Mouse (Mus musculus) thymus, adult 2 months (tissue): ENCODE results near the gene Stx8. TPM values are rescaled to one million over a fixed set of nuclear protein-coding genes. Genes with fewer than 3 reads are reported as not detected.

ENCODE experiments used
- DNase-seq: peaks from one replicate; pipeline ENCODE4 v3.0.0; 2021
- H3K27ac ChIP-seq: fragments of 200-500 bp; 2 replicates; pipeline ENCODE4 v1.5.1; 2012; ENCODE audit warnings: low read length, control low read depth; ENCODE audit not compliant: control insufficient read depth, insufficient read depth
- H3K27me3 ChIP-seq: fragments of 200-500 bp; 2 replicates; pipeline ENCODE4 v1.6.1; 2012; ENCODE audit warnings: mild to moderate bottlenecking, low read length, moderate library complexity, mixed read lengths; ENCODE audit not compliant: control insufficient read depth, insufficient read depth
- H3K36me3 ChIP-seq: fragments of 200-500 bp; 2 replicates; pipeline ENCODE4 v1.6.1; 2012; ENCODE audit warnings: mild to moderate bottlenecking, low read length, moderate library complexity; ENCODE audit not compliant: control insufficient read depth, insufficient read depth
- H3K4me1 ChIP-seq: fragments of 200-500 bp; replicated peaks from 2 replicates; pipeline ENCODE4 v1.6.1; 2012; ENCODE audit warnings: low read length; ENCODE audit not compliant: control insufficient read depth, insufficient read depth
- H3K4me3 ChIP-seq: fragments of 200-500 bp; 2 replicates; pipeline ENCODE4 v1.5.1; 2012; ENCODE audit warnings: mild to moderate bottlenecking, low read length, control low read depth, moderate library complexity; ENCODE audit not compliant: control insufficient read depth, insufficient read depth
- CTCF ChIP-seq: fragments of 200-500 bp; IDR thresholded peaks from 2 replicates; pipeline ENCODE4 v1.5.1; 2012; ENCODE audit warnings: mild to moderate bottlenecking, control low read depth, low read length, moderate library complexity, borderline replicate concordance; ENCODE audit not compliant: control insufficient read depth, poor library complexity, insufficient read depth; ENCODE audit errors: extremely low read depth
- POLR2A ChIP-seq: fragments of 200-500 bp; IDR thresholded peaks from 2 replicates; pipeline ENCODE4 v1.6.1; 2012; ENCODE audit warnings: mild to moderate bottlenecking, low read length, control low read depth, moderate library complexity; ENCODE audit not compliant: control insufficient read depth, poor library complexity, insufficient read depth; ENCODE audit errors: extremely low read depth
- WGBS: fragments of 180-500 bp; shearing (Covaris S2); methylation state at CpG from one replicate; pipeline ENCODE4 v1.1.7; 2018; 5-methylcytosine and 5-hydroxymethylcytosine counted together
- polyA plus RNA-seq: library from polyadenylated mRNA; depleted of rRNA; stranded (reverse); fragments of >200 nt; gene quantifications from 2 replicates; pipeline ENCODE4 v1.2.3, GENCODE M21; 2012

Stx8 gene
- polyA plus RNA-seq, 1 experiment, result 8.2 TPM

DNA sequence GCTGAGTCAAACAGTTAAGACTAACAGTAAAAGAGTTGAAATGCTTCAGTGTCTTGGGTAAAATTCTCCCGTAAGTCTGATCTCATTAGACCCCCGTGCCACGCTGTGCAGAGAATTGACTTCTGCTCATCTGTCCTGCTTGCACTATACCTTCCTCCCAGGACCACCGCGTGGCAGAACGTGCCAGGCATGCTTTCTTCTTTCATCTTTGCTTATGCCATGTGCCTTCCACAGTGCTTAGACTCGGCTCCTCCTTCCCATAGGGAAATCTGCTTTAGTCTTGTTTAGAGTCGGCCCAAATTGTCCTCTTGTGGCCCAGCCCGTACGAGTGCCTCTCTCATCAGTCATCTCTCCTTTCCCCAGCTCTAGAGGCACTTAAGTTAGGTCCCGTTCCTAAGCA lies 1.8 kb downstream of the Stx8 start:
- 89% methylated on average over 11 of the region's 11 CpGs for WGBS
- peaks cover 3% of the 10 kb centered on the region; the same call in 1 of the 2 replicates for H3K36me3 ChIP-seq
- no peak for DNase-seq
- peaks cover 7% of the 10 kb centered on the region; the same call in 1 of the 2 replicates for H3K4me1 ChIP-seq
- no peak overlapping the region for H3K27ac ChIP-seq
- TF ChIP-seq POLR2A, result no peak
- no peak for TF ChIP-seq CTCF
- H3K4me3 ChIP-seq, result no peak overlapping the region
- H3K27me3 ChIP-seq, result no peaks in the 10 kb centered on the region

DNA sequence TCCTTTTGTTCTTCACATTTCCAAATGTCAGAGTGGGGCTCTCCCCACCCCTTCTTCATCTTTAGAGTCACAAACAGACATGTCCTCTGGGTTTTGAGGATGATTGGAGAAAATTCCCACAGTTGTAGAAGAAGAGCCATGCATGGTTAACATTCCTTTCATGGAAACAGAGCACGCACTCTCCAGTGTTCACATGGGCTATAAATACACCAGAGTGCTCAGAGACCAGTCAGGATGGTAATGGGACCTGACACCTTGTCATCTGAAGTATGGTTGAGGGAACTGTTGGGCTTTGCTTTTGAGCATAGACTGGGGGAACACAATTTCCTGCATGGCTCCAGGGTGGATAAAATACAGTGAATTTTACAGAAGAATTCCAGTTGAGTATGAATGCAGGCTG lies 6.6 kb downstream of the Stx8 start:
- no peak for DNase-seq
- WGBS, result 100% methylated on average over 1 of the region's 1 CpGs

DNA sequence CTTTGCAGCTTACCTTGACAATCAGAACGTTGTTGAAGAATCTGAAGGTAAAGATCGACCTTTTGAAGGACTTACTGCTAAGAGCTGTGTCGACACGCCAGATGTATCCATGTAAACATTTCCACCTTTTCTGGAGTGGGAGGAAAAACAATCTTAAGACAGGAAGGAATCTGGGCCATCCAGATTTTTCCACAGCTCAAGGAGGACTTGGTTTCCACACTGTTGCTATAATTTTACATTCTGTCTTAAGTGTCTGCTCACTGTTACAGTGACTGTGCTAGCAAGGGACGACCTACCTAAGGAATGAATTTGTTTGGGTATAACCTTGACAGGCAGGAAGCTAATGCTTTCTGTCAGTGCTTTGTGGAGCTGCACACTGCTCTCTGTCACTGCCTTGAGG lies 7.2 kb downstream of the Stx8 start:
- TF ChIP-seq POLR2A (no peak), CTCF (no peak)
- Histone ChIP-seq H3K27ac (no peak overlapping the region), H3K4me1 (no peaks in the 10 kb centered on the region), H3K27me3 (no peaks in the 10 kb centered on the region), H3K36me3 (peaks cover 12% of the 10 kb centered on the region), H3K4me3 (no peak overlapping the region)
- WGBS, result 95% methylated on average over 5 of the region's 5 CpGs
- no peak for DNase-seq

More for the DNA sequence above, 6.6 kb downstream of the Stx8 start:
- H3K36me3 ChIP-seq, result peaks cover 12% of the 10 kb centered on the region
- H3K27ac ChIP-seq, result no peak overlapping the region
- no peak overlapping the region for H3K4me3 ChIP-seq
- no peak for TF ChIP-seq POLR2A
- TF ChIP-seq CTCF, result no peak
- no peaks in the 10 kb centered on the region for H3K27me3 ChIP-seq
- H3K4me1 ChIP-seq, result 0 out of 2 replicates have a peak, but pooled peaks cover 4% of the 10 kb centered on the region

DNA sequence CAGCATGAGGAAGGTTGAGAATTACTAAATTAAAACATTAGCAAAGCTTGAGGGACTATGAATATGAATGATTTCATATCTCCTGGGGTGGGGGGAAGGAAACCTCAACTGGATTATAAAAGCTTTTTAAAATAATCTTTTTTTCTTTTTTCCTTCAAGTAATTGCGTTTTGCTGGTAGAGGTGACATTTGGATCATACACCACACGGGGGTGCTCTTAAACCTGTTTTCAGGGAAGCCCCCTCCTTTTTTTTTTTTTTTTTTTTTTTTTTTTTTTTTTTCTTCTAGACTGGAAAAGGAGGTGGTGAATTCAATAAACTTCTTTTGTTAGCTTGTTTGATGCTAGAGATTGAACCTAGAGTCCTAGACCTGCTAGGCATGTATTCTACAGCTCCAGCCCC lies 9.3 kb downstream of the Stx8 start:
- Histone ChIP-seq H3K27ac (no peak overlapping the region), H3K36me3 (peaks cover 12% of the 10 kb centered on the region), H3K4me3 (no peak overlapping the region), H3K4me1 (no peaks in the 10 kb centered on the region), H3K27me3 (no peaks in the 10 kb centered on the region)
- DNase-seq, result peak; percentile 26
- TF ChIP-seq CTCF, result no peak
- no peak for TF ChIP-seq POLR2A
- WGBS, result 41% methylated on average over 2 of the region's 2 CpGs

DNA sequence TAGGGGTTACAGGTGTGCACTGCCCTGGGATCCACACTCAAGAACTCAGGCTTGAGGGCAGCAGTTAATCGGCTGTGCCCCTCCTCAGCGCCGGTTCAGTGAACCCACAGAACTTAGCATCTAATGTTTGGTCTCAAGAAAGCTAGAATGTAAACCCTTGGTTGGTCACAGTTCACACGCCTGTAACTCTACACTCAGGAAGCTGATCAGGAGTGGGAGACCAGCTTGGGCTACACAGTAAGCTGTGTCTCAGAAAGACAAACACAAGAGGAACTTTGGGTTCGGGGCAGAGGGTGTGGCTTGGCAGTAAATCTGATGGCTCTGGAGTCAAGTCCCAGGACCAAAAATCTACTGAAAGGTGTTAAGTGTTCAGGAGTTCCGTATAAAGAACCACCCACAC lies 17.6 kb downstream of the Stx8 start:
- WGBS, result 95% methylated on average over 6 of the region's 6 CpGs
- H3K4me3 ChIP-seq, result no peak overlapping the region
- no peak overlapping the region for H3K27ac ChIP-seq
- TF ChIP-seq POLR2A (no peak), CTCF (no peak)
- no peak for DNase-seq
- H3K4me1 ChIP-seq, result peaks cover 4% of the 10 kb centered on the region
- no peaks in the 10 kb centered on the region for H3K27me3 ChIP-seq
- peaks cover 13% of the 10 kb centered on the region; the same call in 1 of the 2 replicates for H3K36me3 ChIP-seq

DNA sequence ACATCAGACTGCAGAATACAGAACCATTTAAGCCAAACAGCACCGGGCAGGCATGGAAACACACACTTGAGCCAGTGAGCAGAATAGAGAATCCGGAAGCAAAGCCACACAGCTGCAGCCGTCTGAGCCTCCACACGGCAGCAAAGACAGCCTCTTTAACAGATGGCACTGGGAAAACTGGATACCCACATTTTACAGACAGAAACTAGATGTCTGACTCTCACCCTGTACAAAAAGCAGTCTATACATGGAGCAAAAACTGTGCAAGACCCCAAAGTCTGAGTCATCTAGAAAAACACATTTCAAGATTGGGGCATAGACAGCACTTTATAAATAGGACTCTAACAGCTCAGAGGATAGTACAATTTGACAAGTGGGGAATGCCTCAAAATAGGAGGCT lies 25.2 kb downstream of the Stx8 start:
- Histone ChIP-seq H3K4me1 (no peaks in the 10 kb centered on the region), H3K27me3 (no peaks in the 10 kb centered on the region), H3K27ac (no peak overlapping the region), H3K36me3 (0 out of 2 replicates have a peak, but pooled peaks cover 5% of the 10 kb centered on the region), H3K4me3 (no peak overlapping the region)
- no peak for DNase-seq
- TF ChIP-seq POLR2A, result no peak
- TF ChIP-seq CTCF, result no peak
- WGBS, result 96% methylated on average over 4 of the region's 4 CpGs

DNA sequence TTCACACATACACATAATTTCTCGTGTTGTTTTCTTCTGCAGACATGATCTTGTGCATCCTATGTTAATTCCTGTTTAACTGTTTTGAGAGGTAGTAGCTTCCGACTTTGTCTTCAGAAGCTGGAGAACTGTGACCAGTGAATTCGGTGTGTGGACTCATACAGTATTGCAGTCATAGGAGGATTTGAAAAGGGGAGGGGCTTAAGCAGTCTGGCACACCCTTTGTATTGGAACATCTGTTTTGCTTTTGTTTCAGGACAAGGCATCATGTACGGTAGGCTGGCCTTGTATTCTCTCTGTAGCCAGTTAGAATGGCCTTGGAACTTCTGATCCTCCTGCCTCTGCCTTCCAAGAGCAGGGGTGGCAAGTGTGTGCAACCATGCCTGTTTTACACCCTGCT lies 30.0 kb downstream of the Stx8 start:
- Histone ChIP-seq H3K27me3 (no peaks in the 10 kb centered on the region), H3K4me3 (no peak overlapping the region), H3K36me3 (no peaks in the 10 kb centered on the region), H3K4me1 (no peaks in the 10 kb centered on the region), H3K27ac (no peak overlapping the region)
- TF ChIP-seq CTCF (no peak), POLR2A (no peak)
- WGBS, result 93% methylated on average over 4 of the region's 4 CpGs
- DNase-seq, result no peak
